Mouse (Mus musculus) forebrain, embryonic 15.5 days (tissue): Measurements from ENCODE around the gene Scn8a. TPM values are rescaled to one million over a fixed set of nuclear protein-coding genes. Genes with fewer than 3 reads are reported as not detected.

ENCODE experiments used
- ATAC-seq: fragments of 200-750 bp; cut with Nextera tagmentation; replicated peaks from 2 replicates; pipeline ENCODE4 v1.8.0; 2017; ENCODE audit warnings: mild to moderate bottlenecking, moderate TSS enrichment, moderate library complexity
- H3K27ac ChIP-seq: fragments of 300-500 bp; sonication (generic); replicated peaks from 2 replicates; pipeline ENCODE4 v1.5.1; 2015; ENCODE audit warnings: mild to moderate bottlenecking, inconsistent platforms
- H3K27me3 ChIP-seq: fragments of 300-500 bp; sonication (generic); 2 replicates; pipeline ENCODE4 v1.6.1; 2015; ENCODE audit warnings: inconsistent platforms
- H3K36me3 ChIP-seq: fragments of 300-500 bp; sonication (generic); 2 replicates; pipeline ENCODE4 v1.6.1; 2015; ENCODE audit warnings: mild to moderate bottlenecking, inconsistent platforms
- H3K4me1 ChIP-seq: fragments of 300-500 bp; sonication (generic); 2 replicates; pipeline ENCODE4 v1.6.1; 2015; ENCODE audit warnings: inconsistent platforms
- H3K4me2 ChIP-seq: fragments of 300-500 bp; sonication (generic); replicated peaks from 2 replicates; pipeline ENCODE4 v1.6.1; 2015; ENCODE audit warnings: mild to moderate bottlenecking, inconsistent platforms
- H3K4me3 ChIP-seq: fragments of 300-500 bp; sonication (generic); 2 replicates; pipeline ENCODE4 v1.5.1; 2015; ENCODE audit warnings: mild to moderate bottlenecking, inconsistent platforms
- H3K9ac ChIP-seq: fragments of 300-500 bp; sonication (generic); replicated peaks from 2 replicates; pipeline ENCODE4 v1.6.1; 2015; ENCODE audit warnings: mild to moderate bottlenecking, inconsistent platforms
- H3K9me3 ChIP-seq: fragments of 300-500 bp; sonication (generic); 2 replicates; pipeline ENCODE4 v1.6.1; 2016; ENCODE audit warnings: inconsistent platforms
- WGBS: fragments of 180-500 bp; shearing (Covaris S2); methylation state at CpG from one replicate; pipeline ENCODE4 v1.1.7; 2015; ENCODE audit warnings: mixed read lengths; 5-methylcytosine and 5-hydroxymethylcytosine counted together
- polyA plus RNA-seq: library from polyadenylated mRNA; unstranded; fragments of >200 nt; fragmentation: Nextera tagmentation; extraction: Ambion mirVana; gene quantifications from 2 replicates; pipeline ENCODE4 v1.2.1, GENCODE M21; 2015

The Scn8a gene
- polyA plus RNA-seq, 1 experiment from 2014 or later = 20.4 TPM

- Histone ChIP-seq H3K4me2 (no peak overlapping the region), H3K27me3 (no peaks in the 10 kb centered on the region), H3K9ac (no peak overlapping the region), H3K36me3 (no peaks in the 10 kb centered on the region), H3K9me3 (no peaks in the 10 kb centered on the region), H3K27ac (no peak overlapping the region), H3K4me3 (no peak overlapping the region), H3K4me1 (no peaks in the 10 kb centered on the region)
- 83% methylated on average over 6 of the region's 6 CpGs for WGBS
- ATAC-seq = no peak
These were observed 14.8 kb downstream of the Scn8a start for GRCm38 (mm10) chr15:100884481-100884880.

- ATAC-seq = 0 out of 2 replicates have a peak, but pooled peaks have one; percentile 29
- no peaks in the 10 kb centered on the region for H3K4me1 ChIP-seq
- H3K4me2 ChIP-seq = no peak overlapping the region
- H3K27me3 ChIP-seq = no peaks in the 10 kb centered on the region
- H3K9ac ChIP-seq = no peak overlapping the region
- H3K9me3 ChIP-seq = no peaks in the 10 kb centered on the region
- peaks cover 12% of the 10 kb centered on the region for H3K36me3 ChIP-seq
- 52% methylated on average over 13 of the region's 13 CpGs for WGBS
- H3K4me3 ChIP-seq = no peak overlapping the region
- no peak overlapping the region for H3K27ac ChIP-seq
These were observed 22.3 kb downstream of the Scn8a start for GRCm38 (mm10) chr15:100891962-100892361.

- H3K9ac ChIP-seq = no peak overlapping the region
- no peaks in the 10 kb centered on the region for H3K4me1 ChIP-seq
- no peak overlapping the region for H3K4me2 ChIP-seq
- ATAC-seq = no peak
- no peaks in the 10 kb centered on the region for H3K27me3 ChIP-seq
- no peaks in the 10 kb centered on the region for H3K9me3 ChIP-seq
- H3K27ac ChIP-seq = no peak overlapping the region
- 98% methylated on average over 23 of the region's 23 CpGs for WGBS
- peaks cover 16% of the 10 kb centered on the region for H3K36me3 ChIP-seq
- H3K4me3 ChIP-seq = no peak overlapping the region
These were observed 26.8 kb downstream of the Scn8a start for GRCm38 (mm10) chr15:100896502-100896901.

- no peak overlapping the region for H3K4me3 ChIP-seq
- 48% methylated on average over 9 of the region's 9 CpGs for WGBS
- no peaks in the 10 kb centered on the region for H3K9me3 ChIP-seq
- no peak overlapping the region for H3K9ac ChIP-seq
- no peak overlapping the region for H3K4me2 ChIP-seq
- peaks cover 4% of the 10 kb centered on the region; the same call in 1 of the 2 replicates for H3K4me1 ChIP-seq
- no peaks in the 10 kb centered on the region for H3K27me3 ChIP-seq
- peaks cover 4% of the 10 kb centered on the region; the same call in 1 of the 2 replicates for H3K36me3 ChIP-seq
- no peak overlapping the region for H3K27ac ChIP-seq
- no peak for ATAC-seq
These were observed 34.2 kb downstream of the Scn8a start for GRCm38 (mm10) chr15:100903811-100904210.

- no peak overlapping the region for H3K4me2 ChIP-seq
- WGBS = 45% methylated on average over 2 of the region's 2 CpGs
- H3K36me3 ChIP-seq = no peaks in the 10 kb centered on the region; the same call in 1 of the 2 replicates
- no peaks in the 10 kb centered on the region for H3K27me3 ChIP-seq
- no peak for ATAC-seq
- no peak overlapping the region for H3K27ac ChIP-seq
- no peak overlapping the region for H3K4me3 ChIP-seq
- H3K9me3 ChIP-seq = no peaks in the 10 kb centered on the region
- H3K4me1 ChIP-seq = peaks cover 14% of the 10 kb centered on the region
- no peak overlapping the region for H3K9ac ChIP-seq
These were observed 35.3 kb downstream of the Scn8a start for GRCm38 (mm10) chr15:100905006-100905405.

- WGBS = 89% methylated on average over 8 of the region's 8 CpGs
These were observed 36.1 kb downstream of the Scn8a start for GRCm38 (mm10) chr15:100905751-100906150.

GRCm38 (mm10) chr15:100908817-100909216 lies 39.2 kb downstream of the Scn8a start:
- no peaks in the 10 kb centered on the region for H3K36me3 ChIP-seq
- H3K27me3 ChIP-seq = no peaks in the 10 kb centered on the region
- peak overlapping the region; percentile 78; the same call in 1 of the 2 replicates for H3K27ac ChIP-seq
- no peaks in the 10 kb centered on the region for H3K9me3 ChIP-seq
- peaks cover 25% of the 10 kb centered on the region for H3K4me1 ChIP-seq
- no peak overlapping the region for H3K9ac ChIP-seq
- no peak overlapping the region for H3K4me3 ChIP-seq
- H3K4me2 ChIP-seq = no peak overlapping the region
- no peak for ATAC-seq
- WGBS = 41% methylated on average over 3 of the region's 3 CpGs

More at GRCm38 (mm10) chr15:100905751-100906150, 36.1 kb downstream of the Scn8a start:
- H3K4me1 ChIP-seq = peaks cover 22% of the 10 kb centered on the region
- no peaks in the 10 kb centered on the region for H3K9me3 ChIP-seq
- no peaks in the 10 kb centered on the region; the same call in 1 of the 2 replicates for H3K36me3 ChIP-seq
- no peak for ATAC-seq
- no peak overlapping the region for H3K9ac ChIP-seq
- no peaks in the 10 kb centered on the region for H3K27me3 ChIP-seq
- H3K4me3 ChIP-seq = no peak overlapping the region
- no peak overlapping the region for H3K4me2 ChIP-seq
- H3K27ac ChIP-seq = no peak overlapping the region

GRCm38 (mm10) chr15:100909734-100910163 lies 40.1 kb downstream of the Scn8a start:
- H3K9me3 ChIP-seq = no peaks in the 10 kb centered on the region
- peaks cover 25% of the 10 kb centered on the region for H3K4me1 ChIP-seq
- 8% methylated on average over 3 of the region's 3 CpGs for WGBS
- ATAC-seq = peak; percentile 61
- H3K36me3 ChIP-seq = no peaks in the 10 kb centered on the region
- no peaks in the 10 kb centered on the region for H3K27me3 ChIP-seq
- no peak overlapping the region for H3K4me2 ChIP-seq
- no peak overlapping the region for H3K4me3 ChIP-seq
- H3K27ac ChIP-seq = peak overlapping the region; percentile 78
- H3K9ac ChIP-seq = no peak overlapping the region

GRCm38 (mm10) chr15:100910381-100910841 lies 40.8 kb downstream of the Scn8a start:
- peak; percentile 44; the same call in 1 of the 2 replicates for ATAC-seq
- peak overlapping the region; percentile 32; the same call in 1 of the 2 replicates for H3K9ac ChIP-seq

GRCm38 (mm10) chr15:100912676-100913266 lies 43.1 kb downstream of the Scn8a start:
- no peaks in the 10 kb centered on the region for H3K9me3 ChIP-seq
- ATAC-seq = no peak
- WGBS = 87% methylated on average over 3 of the region's 3 CpGs
- no peak overlapping the region for H3K4me3 ChIP-seq
- H3K9ac ChIP-seq = no peak overlapping the region
- no peaks in the 10 kb centered on the region for H3K36me3 ChIP-seq
- H3K27me3 ChIP-seq = no peaks in the 10 kb centered on the region
- H3K4me2 ChIP-seq = no peak overlapping the region
- no peak overlapping the region for H3K27ac ChIP-seq
- H3K4me1 ChIP-seq = peaks cover 29% of the 10 kb centered on the region

More at GRCm38 (mm10) chr15:100910381-100910841, 40.8 kb downstream of the Scn8a start:
- H3K4me3 ChIP-seq = no peak overlapping the region
- no peaks in the 10 kb centered on the region for H3K36me3 ChIP-seq
- no peaks in the 10 kb centered on the region for H3K27me3 ChIP-seq
- no peak overlapping the region for H3K4me2 ChIP-seq
- peak overlapping the region; percentile 78 for H3K27ac ChIP-seq
- no peaks in the 10 kb centered on the region for H3K9me3 ChIP-seq
- WGBS = 32% methylated on average over 10 of the region's 10 CpGs
- peaks cover 29% of the 10 kb centered on the region for H3K4me1 ChIP-seq

GRCm38 (mm10) chr15:100914734-100915242 lies 45.1 kb downstream of the Scn8a start:
- 4% methylated on average over 24 of the region's 24 CpGs for WGBS
- Histone ChIP-seq H3K36me3 (no peaks in the 10 kb centered on the region), H3K9ac (peak overlapping the region; percentile 38), H3K4me2 (peak overlapping the region; percentile 51), H3K4me3 (peak overlapping the region; percentile 32), H3K27ac (no peak overlapping the region), H3K9me3 (no peaks in the 10 kb centered on the region), H3K27me3 (no peaks in the 10 kb centered on the region), H3K4me1 (peaks cover 21% of the 10 kb centered on the region)
- peak; percentile 60; the same call in 1 of the 2 replicates for ATAC-seq

- WGBS = 57% methylated on average over 4 of the region's 4 CpGs
- no peak overlapping the region for H3K4me3 ChIP-seq
- H3K4me1 ChIP-seq = peaks cover 11% of the 10 kb centered on the region
- H3K9ac ChIP-seq = no peak overlapping the region
- no peak for ATAC-seq
- no peaks in the 10 kb centered on the region for H3K27me3 ChIP-seq
- no peak overlapping the region for H3K27ac ChIP-seq
- no peaks in the 10 kb centered on the region for H3K36me3 ChIP-seq
- no peak overlapping the region for H3K4me2 ChIP-seq
- H3K9me3 ChIP-seq = no peaks in the 10 kb centered on the region
These were observed 48.4 kb downstream of the Scn8a start for GRCm38 (mm10) chr15:100918046-100918445.
